Mouse (Mus musculus): ENCODE data around the gene Pola2. TPM values are rescaled to one million over a fixed set of nuclear protein-coding genes. Genes with fewer than 3 reads are reported as not detected.

The Pola2 gene
- polyA plus RNA-seq, 1 experiment from 2014 or later = 20.1 TPM

DNA sequence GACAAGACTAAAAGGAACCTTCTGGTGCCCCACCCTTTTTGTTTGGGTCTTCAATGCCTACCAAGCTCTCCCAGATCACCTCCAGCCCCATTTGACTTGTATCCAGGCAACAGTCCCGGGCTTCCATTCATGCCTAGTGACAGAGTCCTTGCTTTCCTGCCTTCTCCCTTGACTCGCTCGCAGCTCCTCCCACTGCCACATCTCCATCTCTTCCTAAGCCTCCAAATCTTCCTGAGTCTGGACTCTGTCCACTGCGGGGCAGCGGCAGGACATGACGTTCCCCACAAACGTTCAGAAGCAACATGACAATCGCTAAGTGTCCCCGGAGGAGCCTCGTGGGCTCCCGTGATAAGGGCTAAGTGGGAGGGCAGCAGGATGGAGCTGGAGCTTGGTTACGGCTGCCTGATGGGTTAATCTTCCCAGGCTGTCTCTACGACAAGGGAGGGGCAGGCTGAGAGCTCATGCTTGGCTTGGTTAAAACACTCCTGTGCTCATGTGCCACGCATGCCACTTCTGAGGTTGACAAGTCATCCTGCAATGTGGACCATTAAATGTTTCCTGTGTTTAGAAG is 26.1 kb downstream of the Pola2 start:
- WGBS (ENCODE audit: missing documents) = 54% methylated on average over 14 of the region's 14 CpGs
- Histone ChIP-seq H3K79me2 (ENCODE audit: inconsistent target) (no peaks in the 10 kb centered on the region), H3K27ac (no peak overlapping the region), H3K4me3 (ENCODE audit: inconsistent target) (no peak overlapping the region), H3K36me3 (ENCODE audit: inconsistent target) (peaks cover 12% of the 10 kb centered on the region; the same call in 1 of the 2 replicates)

DNA sequence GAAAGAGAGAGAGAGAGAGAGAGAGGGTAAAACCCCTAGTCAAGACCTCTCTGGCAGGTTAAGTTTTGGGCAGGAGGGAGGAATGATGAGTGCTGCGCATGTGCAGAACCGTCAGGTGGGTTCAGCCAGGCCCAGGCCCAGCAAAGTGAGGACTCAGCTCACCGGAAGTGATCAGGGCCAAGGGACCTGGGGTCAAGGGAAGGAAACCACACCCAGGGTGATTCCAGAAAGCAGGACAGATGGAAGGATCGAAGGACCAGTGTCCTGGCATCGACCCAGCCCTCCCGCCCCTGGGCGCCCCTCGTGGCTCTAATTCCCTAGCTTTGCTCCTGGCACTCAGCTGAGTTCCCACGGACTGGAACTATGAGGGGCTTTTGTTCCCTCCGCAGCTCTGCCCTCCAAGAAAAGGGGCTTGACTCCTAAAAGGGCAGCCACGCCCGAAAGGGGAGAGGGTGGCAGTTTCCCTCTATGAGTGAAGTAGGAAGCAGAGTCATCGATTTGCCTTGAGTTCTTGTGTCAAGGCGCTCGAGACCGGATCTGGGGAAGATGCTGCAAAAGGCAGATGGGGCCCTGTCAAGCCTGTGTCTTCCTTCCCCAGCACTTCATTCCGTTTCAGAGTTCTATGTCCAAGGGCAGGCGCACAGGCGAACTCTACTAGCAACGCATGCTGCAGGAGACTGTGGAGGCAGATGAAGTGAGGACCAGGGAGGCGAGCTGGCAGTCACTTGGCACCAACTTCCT is 26.7 kb downstream of the Pola2 start:
- Histone ChIP-seq H3K4me3 (ENCODE audit: inconsistent target) (no peak overlapping the region), H3K79me2 (ENCODE audit: inconsistent target) (no peaks in the 10 kb centered on the region), H3K27ac (no peak overlapping the region), H3K36me3 (ENCODE audit: inconsistent target) (peaks cover 10% of the 10 kb centered on the region; the same call in 1 of the 2 replicates)
- WGBS (ENCODE audit: missing documents) = 90% methylated on average over 21 of the region's 21 CpGs

DNA sequence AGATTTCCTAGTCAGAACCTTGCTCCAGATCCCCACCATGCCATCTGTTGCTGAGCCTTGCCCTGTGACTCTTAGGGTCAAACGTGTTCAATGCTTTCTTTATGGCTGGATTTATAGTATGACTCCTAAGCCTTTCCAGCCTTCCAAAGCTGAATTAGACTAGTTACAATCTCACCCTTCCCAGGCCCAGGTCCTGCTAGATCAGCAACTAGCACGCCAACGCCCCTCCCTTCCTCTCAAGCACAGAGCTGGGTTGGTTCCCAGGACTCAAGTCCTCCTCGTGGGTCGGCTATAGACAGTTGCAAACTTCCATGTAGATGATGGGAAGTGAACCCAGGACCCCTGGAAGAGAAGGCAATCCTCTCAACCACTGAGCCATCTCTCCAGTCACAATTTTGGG is 28.3 kb downstream of the Pola2 start:
- no peaks in the 10 kb centered on the region for H3K79me2 ChIP-seq (ENCODE audit: inconsistent target)
- no peak overlapping the region for H3K27ac ChIP-seq
- H3K36me3 ChIP-seq (ENCODE audit: inconsistent target) = no peaks in the 10 kb centered on the region
- 81% methylated on average over 5 of the region's 5 CpGs for WGBS (ENCODE audit: missing documents)
- H3K4me3 ChIP-seq (ENCODE audit: inconsistent target) = no peak overlapping the region

DNA sequence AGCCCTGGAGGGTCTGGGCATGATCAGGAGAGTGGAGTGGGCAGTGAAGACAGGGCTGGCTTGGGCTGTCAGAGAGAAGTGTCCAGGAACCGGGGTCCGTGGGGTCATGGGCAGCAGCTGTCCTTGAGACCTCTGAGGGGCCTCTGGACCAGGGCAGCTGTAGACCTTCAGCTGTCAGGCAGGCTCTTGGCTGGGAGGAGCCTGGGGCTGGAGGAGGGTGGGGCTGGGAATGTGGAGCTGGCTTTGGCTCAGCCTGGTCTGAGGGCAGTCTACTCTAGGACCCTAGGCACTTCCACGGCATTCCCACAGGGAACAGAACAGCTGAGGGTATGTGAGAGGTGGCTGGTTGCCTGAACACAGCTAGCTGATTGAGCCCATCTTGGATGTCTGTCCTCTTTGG is 28.7 kb downstream of the Pola2 start:
- no peaks in the 10 kb centered on the region for H3K36me3 ChIP-seq (ENCODE audit: inconsistent target)
- no peak overlapping the region for H3K27ac ChIP-seq
- WGBS (ENCODE audit: missing documents) = 92% methylated on average over 3 of the region's 3 CpGs
- no peak overlapping the region for H3K4me3 ChIP-seq (ENCODE audit: inconsistent target)
- no peaks in the 10 kb centered on the region for H3K79me2 ChIP-seq (ENCODE audit: inconsistent target)

DNA sequence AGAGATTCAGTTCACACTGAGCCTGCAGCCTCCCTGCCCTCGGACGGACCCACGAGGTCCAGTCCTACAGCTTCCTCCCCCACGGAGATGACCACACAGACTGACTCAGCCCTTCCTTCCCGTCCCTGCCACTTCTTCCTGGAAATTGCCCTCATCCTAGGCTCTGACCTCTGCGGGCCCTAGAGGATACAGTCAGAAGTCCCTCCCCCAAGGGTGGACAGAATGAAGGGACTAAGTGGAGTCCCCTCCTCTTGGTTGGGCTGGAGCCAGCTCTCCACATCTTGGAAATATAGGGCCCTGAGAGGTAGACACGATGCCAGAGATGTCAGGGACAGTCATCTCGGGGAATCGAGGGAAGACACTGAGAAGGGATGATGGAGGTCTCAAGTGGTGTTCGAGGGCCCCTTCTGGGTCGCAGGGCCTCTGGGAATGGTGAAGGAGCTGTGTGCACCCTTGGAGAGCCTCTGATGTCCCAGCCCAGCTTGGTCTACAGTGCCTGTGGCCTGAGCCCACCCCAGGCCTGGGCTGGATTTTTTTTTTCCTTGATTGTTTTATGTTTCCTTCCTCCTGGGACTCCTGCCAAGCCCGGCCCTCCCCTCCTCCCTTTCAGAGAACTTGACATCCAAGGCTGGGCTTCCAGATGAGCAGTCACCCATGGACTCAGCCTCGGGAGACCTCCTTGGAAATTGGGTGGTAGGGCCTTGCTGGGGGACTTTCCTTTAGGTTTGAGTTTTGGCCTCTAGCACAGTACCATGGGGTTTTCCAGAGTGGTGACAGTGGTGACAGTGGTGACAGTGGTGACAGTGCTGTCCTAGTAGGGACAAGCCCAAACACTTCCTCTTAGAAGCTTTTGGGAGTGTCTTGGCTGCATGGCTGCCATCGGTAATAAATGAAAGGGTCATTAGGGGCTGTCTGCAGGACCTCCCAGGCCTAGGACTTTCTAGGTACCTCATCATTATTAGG is 34.1 kb downstream of the Pola2 start:
- WGBS (ENCODE audit: missing documents) = 44% methylated on average over 14 of the region's 14 CpGs
- no peaks in the 10 kb centered on the region for H3K79me2 ChIP-seq (ENCODE audit: inconsistent target)
- peak overlapping the region; percentile 52 for H3K27ac ChIP-seq
- no peaks in the 10 kb centered on the region for H3K36me3 ChIP-seq (ENCODE audit: inconsistent target)
- H3K4me3 ChIP-seq (ENCODE audit: inconsistent target) = no peak overlapping the region

DNA sequence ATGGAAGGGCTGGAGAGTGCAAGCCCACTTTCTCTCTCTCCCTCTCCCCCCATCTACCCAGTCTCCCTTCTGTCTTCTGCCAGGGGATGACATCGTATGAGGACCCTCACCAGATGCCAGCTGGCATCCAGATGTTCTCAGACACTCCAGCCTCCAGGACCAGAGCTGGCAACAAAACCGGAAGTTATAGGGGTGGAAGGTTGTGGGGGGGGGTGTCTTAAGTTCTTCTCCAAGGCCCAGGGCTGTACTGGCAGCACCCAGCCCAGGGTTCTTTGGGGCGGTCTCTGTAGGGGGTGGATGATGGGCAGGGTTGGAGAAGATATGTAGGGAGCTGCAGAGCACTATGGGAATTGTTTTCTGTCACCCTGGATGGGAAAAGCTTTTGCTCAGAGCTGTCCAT is 35.5 kb downstream of the Pola2 start:
- WGBS (ENCODE audit: missing documents) = 75% methylated on average over 3 of the region's 3 CpGs
- H3K79me2 ChIP-seq (ENCODE audit: inconsistent target) = no peaks in the 10 kb centered on the region
- H3K4me3 ChIP-seq (ENCODE audit: inconsistent target) = no peak overlapping the region
- no peak overlapping the region for H3K27ac ChIP-seq
- no peaks in the 10 kb centered on the region for H3K36me3 ChIP-seq (ENCODE audit: inconsistent target)

DNA sequence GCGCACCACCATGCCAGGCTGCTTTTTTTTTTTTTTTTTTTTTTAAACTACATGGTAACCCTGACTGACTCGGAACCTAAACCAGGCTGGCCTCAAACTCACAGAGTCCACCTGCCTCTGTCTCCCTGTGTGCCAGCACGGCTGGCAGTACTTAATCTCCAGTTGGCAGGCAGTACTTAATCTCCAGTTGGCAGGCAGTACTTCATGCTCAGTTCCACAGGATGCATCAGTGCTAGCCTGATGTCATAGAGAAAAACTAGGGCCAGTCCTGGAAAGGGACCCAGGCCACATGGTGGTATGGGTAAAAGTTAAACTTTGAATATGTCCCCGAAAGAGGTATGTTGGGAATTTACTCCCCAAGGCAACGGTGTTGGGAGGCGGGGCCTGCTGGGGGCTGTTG is 35.9 kb downstream of the Pola2 start:
- Histone ChIP-seq H3K27ac (no peak overlapping the region), H3K4me3 (ENCODE audit: inconsistent target) (no peak overlapping the region), H3K79me2 (ENCODE audit: inconsistent target) (no peaks in the 10 kb centered on the region), H3K36me3 (ENCODE audit: inconsistent target) (no peaks in the 10 kb centered on the region)
- WGBS (ENCODE audit: missing documents) = 89% methylated on average over 5 of the region's 6 CpGs

DNA sequence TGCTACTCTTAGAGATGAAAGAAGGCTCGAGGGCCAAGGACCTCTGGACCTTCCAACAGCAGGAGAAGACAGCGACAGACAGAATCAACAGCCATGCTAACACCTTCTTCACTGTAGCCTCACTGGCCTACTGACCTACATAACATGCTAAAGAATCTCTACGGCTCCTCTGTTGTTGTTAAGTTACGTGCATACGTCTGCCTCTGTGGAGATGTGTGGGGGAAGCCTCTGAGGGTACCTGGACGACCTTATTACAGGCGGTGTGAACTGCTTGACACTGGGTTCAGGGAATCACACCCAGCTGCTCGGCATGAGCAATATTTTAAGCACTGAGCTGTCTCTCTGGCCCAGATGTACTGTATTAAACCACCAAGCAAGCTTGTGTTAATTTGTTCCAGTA is 36.5 kb downstream of the Pola2 start:
- H3K79me2 ChIP-seq (ENCODE audit: inconsistent target) = no peaks in the 10 kb centered on the region
- H3K4me3 ChIP-seq (ENCODE audit: inconsistent target) = no peak overlapping the region
- no peak overlapping the region for H3K27ac ChIP-seq
- no peaks in the 10 kb centered on the region for H3K36me3 ChIP-seq (ENCODE audit: inconsistent target)
- 88% methylated on average over 8 of the region's 8 CpGs for WGBS (ENCODE audit: missing documents)

DNA sequence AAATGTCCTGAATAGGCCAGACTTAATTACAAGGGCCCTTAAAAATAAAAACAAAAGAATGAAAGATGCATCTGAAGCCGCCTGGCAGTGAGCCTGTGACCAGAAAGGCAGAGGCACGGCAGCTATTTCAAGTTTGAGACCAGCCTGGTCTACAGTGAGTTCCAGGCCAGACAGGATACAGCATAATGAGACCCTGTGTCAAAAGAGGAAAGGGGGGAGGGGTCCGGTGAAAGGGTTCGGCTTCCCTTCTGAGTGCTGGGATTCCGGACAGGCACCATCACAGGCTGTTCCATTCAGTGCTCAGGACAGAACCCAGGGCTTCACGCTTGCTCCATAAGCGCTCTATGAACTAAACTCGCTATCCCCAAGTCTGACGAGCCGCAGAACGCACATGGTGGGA is 37.0 kb downstream of the Pola2 start:
- Histone ChIP-seq H3K27ac (no peak overlapping the region), H3K4me3 (ENCODE audit: inconsistent target) (no peak overlapping the region), H3K79me2 (ENCODE audit: inconsistent target) (no peaks in the 10 kb centered on the region), H3K36me3 (ENCODE audit: inconsistent target) (no peaks in the 10 kb centered on the region)
- 86% methylated on average over 11 of the region's 11 CpGs for WGBS (ENCODE audit: missing documents)

DNA sequence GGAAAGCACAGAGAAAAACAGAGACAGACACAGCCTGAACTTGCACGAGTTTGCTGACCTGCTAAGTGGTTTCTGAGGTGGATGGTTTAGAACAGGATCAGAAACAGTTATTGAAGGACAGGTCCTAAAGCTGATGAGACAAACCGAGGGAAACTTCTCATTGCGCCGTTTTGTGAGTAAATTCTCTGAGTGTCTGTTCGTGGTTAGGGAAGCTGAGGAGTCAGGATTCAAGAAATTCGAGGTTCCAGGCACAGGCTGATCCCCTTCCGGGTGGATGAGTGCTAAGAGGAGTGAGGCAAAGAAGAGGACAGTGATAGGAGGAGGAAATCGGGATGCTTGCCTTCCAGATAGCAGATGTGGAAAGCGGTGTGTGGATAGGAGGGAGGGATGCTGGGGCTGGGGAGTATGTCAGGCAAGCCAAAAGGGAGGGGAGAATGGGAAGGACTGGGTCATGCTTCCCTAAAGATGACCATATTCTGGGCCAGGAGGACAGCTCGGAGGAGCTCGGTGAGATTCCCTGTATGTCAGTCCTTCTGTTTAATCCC is 38.6 kb downstream of the Pola2 start:
- 47% methylated on average over 11 of the region's 11 CpGs for WGBS (ENCODE audit: missing documents)
- Histone ChIP-seq H3K4me3 (ENCODE audit: inconsistent target) (peak overlapping the region; percentile 40; the same call in 1 of the 2 replicates), H3K36me3 (ENCODE audit: inconsistent target) (no peaks in the 10 kb centered on the region), H3K27ac (no peak overlapping the region), H3K79me2 (ENCODE audit: inconsistent target) (no peaks in the 10 kb centered on the region)

DNA sequence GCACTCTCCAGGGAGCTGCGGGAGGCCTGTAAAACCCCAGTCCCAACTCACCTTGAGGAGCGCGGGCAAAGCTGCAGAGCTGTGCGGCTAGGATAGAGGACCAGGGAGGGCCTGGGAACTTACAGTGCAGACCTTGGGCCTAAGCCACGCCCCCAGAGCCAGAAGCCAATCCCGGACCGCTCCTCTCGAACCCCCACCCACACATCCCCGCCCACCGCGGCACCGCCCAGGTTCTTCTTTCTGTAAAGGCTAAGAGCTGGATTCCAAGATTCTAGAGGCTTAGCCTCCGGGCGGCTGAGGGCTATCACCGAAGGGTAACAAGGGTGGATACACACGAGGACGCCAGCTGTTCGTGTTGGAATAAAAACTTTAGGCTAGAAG is 39.3 kb downstream of the Pola2 start, which contains the start of gene Cdc42ep2:
Gene Cdc42ep2, minus strand, starts transcription at position 104 of the 381 bp plus-strand sequence.
- WGBS (ENCODE audit: missing documents) = 0% methylated on average over 18 of the region's 18 CpGs
- no peaks in the 10 kb centered on the region for H3K79me2 ChIP-seq (ENCODE audit: inconsistent target)
- H3K27ac ChIP-seq = no peak within 1 kb of the TSS
- no peaks in the 10 kb centered on the region for H3K36me3 ChIP-seq (ENCODE audit: inconsistent target)
- H3K4me3 ChIP-seq (ENCODE audit: inconsistent target) = peak within 1 kb of the TSS; percentile 40

DNA sequence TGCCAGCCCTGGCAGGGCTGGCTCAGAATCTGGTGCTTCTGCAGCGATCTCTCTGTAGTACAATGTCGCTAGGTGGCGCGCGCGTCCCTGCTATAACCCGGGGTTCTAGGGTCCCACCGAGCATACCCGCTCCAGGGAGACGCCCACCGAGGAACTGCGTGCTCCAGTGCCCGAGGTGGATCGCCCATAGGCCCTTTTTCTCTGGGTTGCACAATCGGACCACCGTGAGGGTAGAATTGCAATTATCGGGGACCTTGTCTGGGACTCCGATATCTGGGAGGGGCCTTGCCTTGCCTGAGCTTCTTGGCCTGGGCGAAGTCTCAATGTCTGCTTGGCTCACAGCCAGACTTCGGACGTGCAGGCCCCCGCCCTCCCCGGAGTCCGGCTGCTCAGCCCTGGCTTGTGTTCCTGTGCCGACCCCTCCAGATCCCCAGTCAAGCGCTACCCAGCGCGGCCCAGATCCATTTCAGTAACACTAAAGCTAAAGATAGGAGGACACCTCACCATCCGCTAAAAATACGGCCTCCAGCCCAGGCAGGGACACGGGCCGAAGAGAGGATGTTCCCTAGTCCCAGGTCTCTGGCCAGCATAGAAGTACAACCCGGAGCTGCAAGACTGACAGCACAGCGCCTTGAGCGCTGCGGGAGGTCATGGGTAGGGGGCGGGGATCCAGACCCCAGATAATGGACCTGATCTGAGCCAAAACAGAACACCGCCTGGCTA is 39.9 kb downstream of the Pola2 start:
- Histone ChIP-seq H3K4me3 (ENCODE audit: inconsistent target) (peak overlapping the region; percentile 40), H3K27ac (no peak overlapping the region), H3K79me2 (ENCODE audit: inconsistent target) (no peaks in the 10 kb centered on the region), H3K36me3 (ENCODE audit: inconsistent target) (no peaks in the 10 kb centered on the region)
- under 1% methylated on average over 38 of the region's 38 CpGs for WGBS (ENCODE audit: missing documents)

DNA sequence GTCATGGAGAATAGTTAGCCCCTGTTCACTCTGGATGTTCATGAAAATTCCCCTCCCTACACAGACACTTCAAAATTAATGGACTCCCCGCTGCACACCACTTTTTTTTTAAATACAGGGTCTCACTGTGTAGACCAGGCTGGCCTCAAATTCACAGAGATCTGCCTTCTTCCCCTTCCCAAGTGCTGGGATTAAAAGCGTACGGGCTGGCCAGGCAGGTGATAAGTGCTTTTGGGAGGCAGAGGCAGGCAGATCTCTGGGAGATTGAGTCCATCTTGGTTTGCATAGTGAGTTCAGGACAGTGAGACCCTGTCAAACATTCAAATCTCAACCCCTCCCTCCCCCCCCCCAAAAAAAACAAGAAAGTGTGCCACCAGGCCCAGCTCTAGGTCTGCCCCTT is 41.0 kb downstream of the Pola2 start:
- Histone ChIP-seq H3K27ac (no peak overlapping the region), H3K4me3 (ENCODE audit: inconsistent target) (no peak overlapping the region), H3K79me2 (ENCODE audit: inconsistent target) (no peaks in the 10 kb centered on the region), H3K36me3 (ENCODE audit: inconsistent target) (no peaks in the 10 kb centered on the region)
- 90% methylated on average over 3 of the region's 3 CpGs for WGBS (ENCODE audit: missing documents)

Measured in macrophage (primary cell).